ENCODE assay signal across 18 mouse cellular contexts in genomic region chr7:93067464-93068015, GRCm38 (mm10). TPM values are rescaled to one million over a fixed set of nuclear protein-coding genes. Genes with fewer than 3 reads are reported as not detected.
DNase-seq lines count a peak whose midpoint lies in the region; ATAC-seq and TF ChIP-seq lines count a peak whose summit lies in the region.
"Had no signal": no experiment of that assay in that cellular context is flagged by ENCODE, and none has a peak within 500 bp of the region (broad histone marks: within the 10 kb centered on the region; RNA-seq: fewer than 3 reads in every experiment).

No protein-coding gene starts in this region.

- H3K4me2 ChIP-seq in lung, embryonic 16.5 days (ENCODE audit: low read depth, low read length) = no peak overlapping the region
- no peak overlapping the region for H3K4me2 ChIP-seq in lung, postnatal 0 days (replicated peaks; ENCODE audit: low read depth, low read length)
- H3K4me2 ChIP-seq in forebrain, embryonic 13.5 days = peak overlapping the region; percentile 7; the same call in 1 of the 2 replicates
- no peak overlapping the region for H3K4me2 ChIP-seq in midbrain, embryonic 14.5 days (ENCODE audit: low read length)
- no peak overlapping the region for H3K4me2 ChIP-seq in intestine, postnatal 0 days (replicated peaks; ENCODE audit: low read depth)
- H3K4me2 ChIP-seq: embryonic facial prominence, embryonic 15.5 days; heart, embryonic 13.5 days; liver, embryonic 12.5 days; neural tube, embryonic 13.5 days; stomach, embryonic 15.5 days had no signal

- no peak overlapping the region for H3K27ac ChIP-seq in lung, embryonic 16.5 days (ENCODE audit: low read length)
- no peak overlapping the region for H3K27ac ChIP-seq in lung, postnatal 0 days (ENCODE audit: low read length)
- 0 out of 2 replicates have a peak overlapping the region, but pooled peaks have one; percentile 53 for H3K27ac ChIP-seq in cortical plate, adult 2 months (ENCODE audit: insufficient read depth, low read length)
- H3K27ac ChIP-seq in forebrain, embryonic 13.5 days = no peak overlapping the region
- H3K27ac ChIP-seq in midbrain, embryonic 14.5 days (replicated peaks; ENCODE audit: low read depth, low read length) = no peak overlapping the region
- no peak overlapping the region for H3K27ac ChIP-seq in intestine, postnatal 0 days (ENCODE audit: low read depth, low read length)
- H3K27ac ChIP-seq: embryonic facial prominence, embryonic 15.5 days; heart, embryonic 13.5 days; liver, embryonic 12.5 days; neural tube, embryonic 13.5 days; stomach, embryonic 15.5 days had no signal

- H3K27me3 ChIP-seq in lung, embryonic 16.5 days (ENCODE audit: control insufficient read depth, insufficient read depth, low read depth, low read length) = no peaks in the 10 kb centered on the region
- no peaks in the 10 kb centered on the region for H3K27me3 ChIP-seq in lung, postnatal 0 days (replicated peaks; ENCODE audit: insufficient read depth, low read length)
- no peaks in the 10 kb centered on the region for H3K27me3 ChIP-seq in forebrain, embryonic 13.5 days
- H3K27me3 ChIP-seq in midbrain, embryonic 14.5 days (ENCODE audit: control insufficient read depth, insufficient read depth, low read length) = no peaks in the 10 kb centered on the region
- no peaks in the 10 kb centered on the region for H3K27me3 ChIP-seq in intestine, postnatal 0 days (replicated peaks; ENCODE audit: control insufficient read depth, insufficient read depth, low read length)
- H3K27me3 ChIP-seq: embryonic facial prominence, embryonic 15.5 days; heart, embryonic 13.5 days; liver, embryonic 12.5 days; neural tube, embryonic 13.5 days; stomach, embryonic 15.5 days had no signal

- no peak for TF ChIP-seq CTCF in lung, postnatal 0 days (IDR thresholded peaks at IDR 0.05)
- no peak for TF ChIP-seq CTCF in cortical plate, adult 2 months (IDR thresholded peaks at IDR 0.05; ENCODE audit: extremely low read depth, insufficient read depth, low read length)
- no peak for TF ChIP-seq CTCF in intestine, postnatal 0 days (IDR thresholded peaks at IDR 0.05; ENCODE audit: low read depth)

- H3K9ac ChIP-seq in lung, embryonic 16.5 days (ENCODE audit: low read length) = no peak overlapping the region
- H3K9ac ChIP-seq in lung, postnatal 0 days (replicated peaks; ENCODE audit: low read depth) = no peak overlapping the region
- no peak overlapping the region for H3K9ac ChIP-seq in forebrain, embryonic 13.5 days
- H3K9ac ChIP-seq in midbrain, embryonic 14.5 days (replicated peaks; ENCODE audit: low read length) = no peak overlapping the region
- H3K9ac ChIP-seq in intestine, postnatal 0 days (ENCODE audit: low read depth, low read length) = no peak overlapping the region
- H3K9ac ChIP-seq: embryonic facial prominence, embryonic 15.5 days; heart, embryonic 13.5 days; liver, embryonic 12.5 days; neural tube, embryonic 13.5 days; stomach, embryonic 15.5 days had no signal

- H3K4me1 ChIP-seq in lung, embryonic 16.5 days (replicated peaks; ENCODE audit: control insufficient read depth, insufficient read depth, low read length) = no peaks in the 10 kb centered on the region
- no peaks in the 10 kb centered on the region for H3K4me1 ChIP-seq in lung, postnatal 0 days (ENCODE audit: insufficient read depth, low read depth, low read length)
- H3K4me1 ChIP-seq in cortical plate, adult 2 months (ENCODE audit: control insufficient read depth, insufficient read depth, low read length) = no peaks in the 10 kb centered on the region
- H3K4me1 ChIP-seq in forebrain, embryonic 13.5 days = peaks cover 23% of the 10 kb centered on the region
- peaks cover 12% of the 10 kb centered on the region for H3K4me1 ChIP-seq in midbrain, embryonic 14.5 days (ENCODE audit: control insufficient read depth, insufficient read depth, low read length)
- H3K4me1 ChIP-seq in intestine, postnatal 0 days (replicated peaks; ENCODE audit: control insufficient read depth, insufficient read depth, low read length) = no peaks in the 10 kb centered on the region
- H3K4me1 ChIP-seq: embryonic facial prominence, embryonic 15.5 days; heart, embryonic 13.5 days; liver, embryonic 12.5 days; stomach, embryonic 15.5 days had no signal

- no peaks in the 10 kb centered on the region for H3K36me3 ChIP-seq in lung, embryonic 16.5 days (ENCODE audit: control insufficient read depth, insufficient read depth, low read length)
- no peaks in the 10 kb centered on the region for H3K36me3 ChIP-seq in lung, postnatal 0 days (ENCODE audit: insufficient read depth, low read length)
- no peaks in the 10 kb centered on the region for H3K36me3 ChIP-seq in forebrain, embryonic 13.5 days (ENCODE audit: poor library complexity, severe bottlenecking)
- H3K36me3 ChIP-seq in midbrain, embryonic 14.5 days (ENCODE audit: control insufficient read depth, insufficient read depth, low read length) = no peaks in the 10 kb centered on the region
- no peaks in the 10 kb centered on the region for H3K36me3 ChIP-seq in intestine, postnatal 0 days (ENCODE audit: control insufficient read depth, insufficient read depth)
- H3K36me3 ChIP-seq: embryonic facial prominence, embryonic 15.5 days; heart, embryonic 13.5 days; liver, embryonic 12.5 days; neural tube, embryonic 13.5 days; stomach, embryonic 15.5 days had no signal

- H3K4me3 ChIP-seq in lung, embryonic 16.5 days (ENCODE audit: low read length) = no peak overlapping the region
- H3K4me3 ChIP-seq in lung, postnatal 0 days (ENCODE audit: low read depth, low read length) = no peak overlapping the region
- H3K4me3 ChIP-seq in cortical plate, adult 2 months (ENCODE audit: insufficient read depth, low read length) = no peak overlapping the region
- H3K4me3 ChIP-seq in forebrain, embryonic 13.5 days = no peak overlapping the region
- H3K4me3 ChIP-seq in midbrain, embryonic 14.5 days (replicated peaks; ENCODE audit: low read depth, low read length) = no peak overlapping the region
- H3K4me3 ChIP-seq in intestine, postnatal 0 days (ENCODE audit: low read depth, low read length) = no peak overlapping the region
- H3K4me3 ChIP-seq: embryonic facial prominence, embryonic 15.5 days; heart, embryonic 13.5 days; liver, embryonic 12.5 days; neural tube, embryonic 13.5 days; stomach, embryonic 15.5 days had no signal

- no peak for TF ChIP-seq EP300 in lung, postnatal 0 days (IDR thresholded peaks at IDR 0.05)

- DNase-seq in lung, postnatal 0 days (ENCODE audit: low spot score) = no peak
- peak; percentile 26 for DNase-seq in midbrain, embryonic 14.5 days
- DNase-seq in kidney, adult 8-10 months = no peak
- DNase-seq: adrenal gland, postnatal 25 days; cerebellum, adult 9-10 months; heart, postnatal 4 days; kidney, postnatal 10 days had no signal

- H3K9me3 ChIP-seq in lung, embryonic 16.5 days (ENCODE audit: control insufficient read depth, low read length) = no peaks in the 10 kb centered on the region
- H3K9me3 ChIP-seq in lung, postnatal 0 days (ENCODE audit: low read length) = no peaks in the 10 kb centered on the region
- peaks cover 6% of the 10 kb centered on the region; the same call in 1 of the 2 replicates for H3K9me3 ChIP-seq in forebrain, embryonic 13.5 days (replicated peaks)
- no peaks in the 10 kb centered on the region for H3K9me3 ChIP-seq in midbrain, embryonic 14.5 days (ENCODE audit: control insufficient read depth, low read length)
- H3K9me3 ChIP-seq in intestine, postnatal 0 days (ENCODE audit: control insufficient read depth) = no peaks in the 10 kb centered on the region
- H3K9me3 ChIP-seq: embryonic facial prominence, embryonic 15.5 days; heart, embryonic 13.5 days; liver, embryonic 12.5 days; neural tube, embryonic 13.5 days; stomach, embryonic 15.5 days had no signal

- TF ChIP-seq POLR2A in cortical plate, adult 2 months (IDR thresholded peaks at IDR 0.05; ENCODE audit: extremely low read depth, insufficient read depth, low read length) = no peak

- WGBS in lung, embryonic 16.5 days = 61% methylated on average over 7 of the region's 7 CpGs
- 63% methylated on average over 7 of the region's 7 CpGs for WGBS in lung, postnatal 0 days
- WGBS in forebrain, embryonic 13.5 days = 8% methylated on average over 7 of the region's 7 CpGs
- WGBS in midbrain, embryonic 14.5 days = 9% methylated on average over 7 of the region's 7 CpGs
- 68% methylated on average over 7 of the region's 7 CpGs for WGBS in intestine, postnatal 0 days

- ATAC-seq in lung, embryonic 16.5 days (ENCODE audit: low read depth) = 0 out of 2 replicates have a peak, but pooled peaks have one; percentile 41
- ATAC-seq in lung, postnatal 0 days = no peak
- ATAC-seq in forebrain, embryonic 13.5 days = peak; percentile 60
- no peak for ATAC-seq in midbrain, embryonic 14.5 days (ENCODE audit: low FRiP score, low TSS enrichment)
- no peak for ATAC-seq in erythroblast, adult 5-6 weeks (replicated peaks; ENCODE audit: low FRiP score, poor library complexity, severe bottlenecking)
- ATAC-seq in intestine, postnatal 0 days = no peak
- ATAC-seq: liver, embryonic 12.5 days had no signal

RNA-seq across cellular contexts. Expression of gene Fam181b, which starts 12.1 kb away (rescaled TPM):
- 6.4 and 6.8 TPM in 2 replicates for polyA plus RNA-seq in lung, embryonic 16.5 days (2015; fragmentation: Nextera tagmentation; extraction: Ambion mirVana)
- 6.6 TPM in 2 replicates for polyA plus RNA-seq in lung, postnatal 0 days (2015; fragmentation: Nextera tagmentation; extraction: Ambion mirVana)
- 18.5 and 21.8 TPM in 2 replicates for polyA plus RNA-seq in cortical plate, adult 2 months (2012; rRNA removed)
- polyA plus RNA-seq in forebrain, embryonic 13.5 days (2015; fragmentation: Nextera tagmentation; extraction: Ambion mirVana) = 24.1 and 28.2 TPM in 2 replicates
- 29.0 and 38.7 TPM in 2 replicates for polyA plus RNA-seq in midbrain, embryonic 14.5 days (2014; fragmentation: Nextera tagmentation; extraction: Ambion mirVana)
- total RNA-seq in erythroblast, adult 5-6 weeks (2015; ENCODE audit: low replicate concordance) = not detected in 2 replicates
- not detected in 2 replicates for total RNA-seq in erythroblast, adult 5-6 weeks (2017; ENCODE audit: low replicate concordance)
- polyA plus RNA-seq in intestine, postnatal 0 days (2015; fragmentation: Nextera tagmentation; extraction: Ambion mirVana) = 1.4 and 1.5 TPM in 2 replicates
- total RNA-seq: monocyte, adult 5-6 weeks had no signal

Comparison
In these comparisons a context has a peak if more than half of its experiments do, and no peak if none do; other contexts are left out.
1. ATAC-seq: peak in lung, embryonic 16.5 days (single experiment) and forebrain, embryonic 13.5 days (single experiment); none in lung, postnatal 0 days (single experiment), midbrain, embryonic 14.5 days (single experiment), erythroblast, adult 5-6 weeks (single experiment) and intestine, postnatal 0 days (single experiment).